Comparison of ENCODE assay signal across 30 mouse cellular contexts in the genomic region with DNA sequence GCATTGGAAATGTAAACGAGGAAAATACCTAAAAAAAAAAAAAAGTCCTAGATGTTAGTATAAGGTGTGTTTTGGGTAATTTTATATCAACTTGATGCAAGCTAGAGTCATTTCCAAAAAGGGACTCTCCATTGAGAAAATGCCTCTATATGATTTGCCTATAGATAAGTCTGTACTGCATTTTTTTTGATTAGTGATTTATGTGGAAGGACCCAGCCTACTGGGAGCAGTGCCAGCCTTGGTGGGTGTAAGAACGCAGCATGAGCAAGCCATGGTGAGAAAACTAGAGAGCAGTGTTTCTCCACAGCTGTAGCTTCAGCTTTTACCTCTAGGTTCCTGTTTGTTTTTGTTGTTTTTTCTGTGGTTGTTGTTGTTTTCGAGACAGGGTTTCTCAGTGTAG. TPM values are rescaled to one million over a fixed set of nuclear protein-coding genes. Genes with fewer than 3 reads are reported as not detected.
A peak's percentile ranks its signal among the peaks of the same experiment; 100 is the strongest.
DNase-seq lines count a peak whose midpoint lies in the region; ATAC-seq lines count a peak whose summit lies in the region.
"Had no signal": no experiment of that assay in that cellular context is flagged by ENCODE, and none has a peak within 500 bp of the region (broad histone marks: within the 10 kb centered on the region; RNA-seq: fewer than 3 reads in every experiment).

No protein-coding gene starts in this region.

- 57% methylated on average over 3 of the region's 3 CpGs for WGBS in heart, embryonic 11.5 days (ENCODE audit: insufficient replicate concordance)

- H3K4me3 ChIP-seq in heart, embryonic 11.5 days (ENCODE audit: low read depth, low read length) = no peak overlapping the region
- H3K4me3 ChIP-seq: forebrain, embryonic 10.5 days; forebrain, embryonic 13.5 days; heart, embryonic 12.5 days; heart, embryonic 15.5 days; hindbrain, embryonic 10.5 days; hindbrain, embryonic 13.5 days had no signal

- no peak overlapping the region for H3K27ac ChIP-seq in heart, embryonic 11.5 days (ENCODE audit: low read depth, low read length)
- H3K27ac ChIP-seq: forebrain, embryonic 10.5 days; forebrain, embryonic 13.5 days; heart, embryonic 15.5 days; hindbrain, embryonic 10.5 days; hindbrain, embryonic 13.5 days had no signal

- DNase-seq in heart, adult 11 months = peak; percentile 78
- DNase-seq in right cerebral cortex, postnatal 10 days (ENCODE audit: low spot score in 2 of 2) = peak; percentile 38 to 51
- DNase-seq in right cerebral cortex, postnatal 36 days (ENCODE audit: low spot score in 2 of 2) = no peak
- DNase-seq in adipocyte (ENCODE audit: low spot score) = peak; percentile 58
- peak; percentile 7 for DNase-seq in right cerebral cortex, postnatal 4 days
- no peak for DNase-seq in urinary bladder, adult 18-20 months (ENCODE audit: low spot score in 2 of 2)
- DNase-seq in lung, adult 18-20 months = no peak
- DNase-seq: adrenal gland, postnatal 10 days; adrenal gland, postnatal 36 days; B cell, adult 2 months; cerebellum, adult 11-12 months; cerebellum, adult 8-10 months; cerebellum, postnatal 14 days; gastrocnemius, postnatal 10 days; gastrocnemius, postnatal 36 days; heart, postnatal 10 days; heart, postnatal 36 days had no signal

- H3K9ac ChIP-seq in heart, embryonic 11.5 days (ENCODE audit: low read depth, low read length) = no peak overlapping the region
- H3K9ac ChIP-seq: forebrain, embryonic 13.5 days; heart, embryonic 12.5 days; heart, embryonic 15.5 days; hindbrain, embryonic 13.5 days had no signal

- no peak for ATAC-seq in heart, embryonic 11.5 days (replicated peaks; ENCODE audit: insufficient number of reproducible peaks, low FRiP score, low TSS enrichment)
- ATAC-seq: forebrain, embryonic 13.5 days; forebrain, embryonic 16.5 days; hindbrain, embryonic 16.5 days had no signal

- no peaks in the 10 kb centered on the region for H3K4me1 ChIP-seq in heart, embryonic 11.5 days (ENCODE audit: control insufficient read depth, insufficient read depth, low read length)
- H3K4me1 ChIP-seq: forebrain, embryonic 10.5 days; forebrain, embryonic 13.5 days; heart, embryonic 12.5 days; heart, embryonic 15.5 days; hindbrain, embryonic 10.5 days; hindbrain, embryonic 13.5 days had no signal

- no peak overlapping the region for H3K4me2 ChIP-seq in heart, embryonic 11.5 days
- H3K4me2 ChIP-seq: forebrain, embryonic 13.5 days; heart, embryonic 12.5 days; heart, embryonic 15.5 days; hindbrain, embryonic 13.5 days had no signal

- no peaks in the 10 kb centered on the region for H3K27me3 ChIP-seq in heart, embryonic 11.5 days (ENCODE audit: control insufficient read depth, insufficient read depth, low read length)
- H3K27me3 ChIP-seq: CH12.LX; forebrain, embryonic 13.5 days; heart, embryonic 15.5 days; hindbrain, embryonic 13.5 days had no signal

- H3K36me3 ChIP-seq in heart, embryonic 11.5 days (ENCODE audit: control insufficient read depth, insufficient read depth, low read length) = no peaks in the 10 kb centered on the region
- H3K36me3 ChIP-seq: forebrain, embryonic 10.5 days; G1E; heart, embryonic 12.5 days; heart, embryonic 15.5 days; hindbrain, embryonic 10.5 days; hindbrain, embryonic 13.5 days had no signal

- H3K9me3 ChIP-seq in heart, embryonic 11.5 days (replicated peaks; ENCODE audit: control insufficient read depth, low read length) = no peaks in the 10 kb centered on the region
- H3K9me3 ChIP-seq: forebrain, embryonic 10.5 days; forebrain, embryonic 13.5 days; G1E; heart, embryonic 12.5 days; heart, embryonic 15.5 days; hindbrain, embryonic 10.5 days; hindbrain, embryonic 13.5 days had no signal

RNA-seq across cellular contexts. Expression of gene Nxpe5, which starts 2.4 kb away (rescaled TPM):
- not detected in 2 replicates for polyA plus RNA-seq in heart, embryonic 11.5 days (2014; fragmentation: Nextera tagmentation; extraction: Ambion mirVana)
- polyA plus RNA-seq: embryonic facial prominence, embryonic 11.5 days; embryonic facial prominence, embryonic 14.5 days; forebrain, embryonic 10.5 days; forebrain, embryonic 13.5 days; forebrain, embryonic 16.5 days; G1E; heart, embryonic 12.5 days; heart, embryonic 15.5 days; hindbrain, embryonic 10.5 days; hindbrain, embryonic 13.5 days; hindbrain, embryonic 16.5 days had no signal

RNA-seq across cellular contexts. Expression of gene Mblac1, which starts 29.2 kb away (rescaled TPM):
- 4.5 and 5.9 TPM in 2 replicates for polyA plus RNA-seq in heart, embryonic 11.5 days (2014; fragmentation: Nextera tagmentation; extraction: Ambion mirVana)

RNA-seq across cellular contexts. Expression of gene Lamtor4, which starts 32.0 kb away (rescaled TPM):
- 71.8 and 74.4 TPM in 2 replicates for polyA plus RNA-seq in heart, embryonic 11.5 days (2014; fragmentation: Nextera tagmentation; extraction: Ambion mirVana)

RNA-seq across cellular contexts. Expression of gene Cnpy4, which starts 36.0 kb away (rescaled TPM):
- polyA plus RNA-seq in heart, embryonic 11.5 days (2014; fragmentation: Nextera tagmentation; extraction: Ambion mirVana) = 31.7 and 33.7 TPM in 2 replicates

RNA-seq across cellular contexts. Expression of gene Taf6, which starts 36.0 kb away (rescaled TPM):
- 82.8 and 85.2 TPM in 2 replicates for polyA plus RNA-seq in heart, embryonic 11.5 days (2014; fragmentation: Nextera tagmentation; extraction: Ambion mirVana)

Comparison
In these comparisons a context has a peak if more than half of its experiments do, and no peak if none do; other contexts are left out.
1. DNase-seq: peak in heart, adult 11 months (single experiment), right cerebral cortex, postnatal 10 days (2 of 2), adipocyte (single experiment) and right cerebral cortex, postnatal 4 days (single experiment); none in right cerebral cortex, postnatal 36 days (0 of 2), urinary bladder, adult 18-20 months (0 of 2) and lung, adult 18-20 months (0 of 2).